Mouse (Mus musculus) forebrain, embryonic 15.5 days (tissue): ENCODE data around the gene Lmtk3. TPM values are rescaled to one million over a fixed set of nuclear protein-coding genes. Genes with fewer than 3 reads are reported as not detected.

Experiments
- ATAC-seq: fragments of 200-750 bp; cut with Nextera tagmentation; replicated peaks from 2 replicates; pipeline ENCODE4 v1.8.0; 2017; ENCODE audit warnings: mild to moderate bottlenecking, moderate TSS enrichment, moderate library complexity
- H3K27ac ChIP-seq: fragments of 300-500 bp; sonication (generic); replicated peaks from 2 replicates; pipeline ENCODE4 v1.5.1; 2015; ENCODE audit warnings: mild to moderate bottlenecking, inconsistent platforms
- H3K27me3 ChIP-seq: fragments of 300-500 bp; sonication (generic); 2 replicates; pipeline ENCODE4 v1.6.1; 2015; ENCODE audit warnings: inconsistent platforms
- H3K36me3 ChIP-seq: fragments of 300-500 bp; sonication (generic); 2 replicates; pipeline ENCODE4 v1.6.1; 2015; ENCODE audit warnings: mild to moderate bottlenecking, inconsistent platforms
- H3K4me1 ChIP-seq: fragments of 300-500 bp; sonication (generic); 2 replicates; pipeline ENCODE4 v1.6.1; 2015; ENCODE audit warnings: inconsistent platforms
- H3K4me2 ChIP-seq: fragments of 300-500 bp; sonication (generic); replicated peaks from 2 replicates; pipeline ENCODE4 v1.6.1; 2015; ENCODE audit warnings: mild to moderate bottlenecking, inconsistent platforms
- H3K4me3 ChIP-seq: fragments of 300-500 bp; sonication (generic); 2 replicates; pipeline ENCODE4 v1.5.1; 2015; ENCODE audit warnings: mild to moderate bottlenecking, inconsistent platforms
- H3K9ac ChIP-seq: fragments of 300-500 bp; sonication (generic); replicated peaks from 2 replicates; pipeline ENCODE4 v1.6.1; 2015; ENCODE audit warnings: mild to moderate bottlenecking, inconsistent platforms
- H3K9me3 ChIP-seq: fragments of 300-500 bp; sonication (generic); 2 replicates; pipeline ENCODE4 v1.6.1; 2016; ENCODE audit warnings: inconsistent platforms
- WGBS: fragments of 180-500 bp; shearing (Covaris S2); methylation state at CpG from one replicate; pipeline ENCODE4 v1.1.7; 2015; ENCODE audit warnings: mixed read lengths; 5-methylcytosine and 5-hydroxymethylcytosine counted together
- polyA plus RNA-seq: library from polyadenylated mRNA; unstranded; fragments of >200 nt; fragmentation: Nextera tagmentation; extraction: Ambion mirVana; gene quantifications from 2 replicates; pipeline ENCODE4 v1.2.1, GENCODE M21; 2015

Gene Lmtk3
- polyA plus RNA-seq, 1 experiment from 2014 or later, result 21.7 TPM

DNA sequence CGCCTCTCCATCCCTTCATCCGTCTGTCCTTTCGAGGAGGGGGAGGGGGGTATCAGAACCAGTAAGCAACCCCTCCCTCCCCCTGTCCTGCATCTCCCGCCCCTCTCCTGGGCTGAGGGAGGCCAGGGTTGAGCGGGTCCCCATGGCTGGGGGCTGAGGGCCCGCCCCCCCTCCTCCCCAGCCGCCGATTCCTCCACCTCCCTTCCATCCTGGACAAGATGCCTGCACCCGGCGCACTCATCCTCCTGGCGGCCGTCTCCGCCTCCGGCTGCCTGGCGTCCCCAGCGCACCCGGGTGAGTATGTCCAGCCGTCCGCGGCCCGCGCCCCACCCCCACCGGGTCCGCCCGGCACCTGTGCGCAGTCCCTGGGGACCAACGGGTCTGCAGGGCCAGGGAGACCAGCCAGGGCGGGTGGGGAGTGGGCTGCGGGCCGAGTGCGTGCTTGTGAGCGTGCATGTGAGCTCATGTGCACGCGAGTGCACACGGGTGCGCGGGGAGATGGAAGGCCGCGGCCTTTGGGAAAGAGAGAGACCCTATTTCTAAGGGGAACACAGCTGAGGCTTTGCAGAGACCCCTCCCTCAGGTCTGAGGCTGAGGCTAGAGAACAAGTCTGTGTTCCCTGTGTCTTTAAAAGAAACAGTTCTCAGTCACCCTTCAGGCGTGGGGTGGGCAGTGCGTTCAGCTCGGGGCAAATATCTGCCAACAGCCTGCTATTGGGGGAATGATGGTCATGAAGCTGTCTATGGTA is 2.0 kb downstream of the Lmtk3 start:
- under 1% methylated on average over 40 of the region's 42 CpGs for whole genome bisulfite sequencing

DNA sequence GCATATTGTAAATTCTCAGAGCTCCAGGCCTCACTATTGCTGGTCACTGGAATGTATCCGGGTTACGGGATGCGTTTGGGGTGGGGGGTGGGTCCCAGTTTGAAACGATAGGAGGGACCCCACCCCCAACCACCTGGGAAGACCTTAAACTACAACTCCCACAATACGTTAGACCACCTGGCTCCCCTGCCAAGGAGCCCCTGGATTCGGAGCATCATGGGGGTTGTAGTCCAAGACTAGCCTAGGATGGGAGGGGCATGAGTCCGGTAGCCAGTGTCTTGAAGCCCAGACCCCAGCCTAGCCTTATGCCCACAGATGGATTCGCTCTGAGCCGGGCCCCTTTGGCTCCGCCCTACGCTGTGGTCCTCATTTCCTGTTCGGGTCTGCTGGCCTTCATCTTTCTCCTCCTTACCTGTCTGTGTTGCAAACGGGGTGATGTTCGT is 2.6 kb downstream of the Lmtk3 start:
- peak overlapping the region; percentile 87 for H3K4me2 ChIP-seq
- H3K4me3 ChIP-seq, result peak overlapping the region; percentile 61
- ATAC-seq, result peak; percentile 41
- peaks cover 37% of the 10 kb centered on the region for H3K4me1 ChIP-seq
- H3K27ac ChIP-seq, result peak overlapping the region; percentile 99
- no peaks in the 10 kb centered on the region for H3K27me3 ChIP-seq
- H3K9ac ChIP-seq, result peak overlapping the region; percentile 95
- WGBS, result under 1% methylated on average over 14 of the region's 14 CpGs
- no peaks in the 10 kb centered on the region for H3K9me3 ChIP-seq
- H3K36me3 ChIP-seq, result peaks cover 36% of the 10 kb centered on the region

More for the DNA sequence above, 2.0 kb downstream of the Lmtk3 start:
- Histone ChIP-seq H3K9ac (peak overlapping the region; percentile 95), H3K9me3 (no peaks in the 10 kb centered on the region), H3K4me2 (peak overlapping the region; percentile 87), H3K27me3 (no peaks in the 10 kb centered on the region), H3K4me1 (peaks cover 37% of the 10 kb centered on the region), H3K36me3 (peaks cover 30% of the 10 kb centered on the region), H3K27ac (peak overlapping the region; percentile 99), H3K4me3 (peak overlapping the region; percentile 61)
- ATAC-seq, result peak; percentile 44

DNA sequence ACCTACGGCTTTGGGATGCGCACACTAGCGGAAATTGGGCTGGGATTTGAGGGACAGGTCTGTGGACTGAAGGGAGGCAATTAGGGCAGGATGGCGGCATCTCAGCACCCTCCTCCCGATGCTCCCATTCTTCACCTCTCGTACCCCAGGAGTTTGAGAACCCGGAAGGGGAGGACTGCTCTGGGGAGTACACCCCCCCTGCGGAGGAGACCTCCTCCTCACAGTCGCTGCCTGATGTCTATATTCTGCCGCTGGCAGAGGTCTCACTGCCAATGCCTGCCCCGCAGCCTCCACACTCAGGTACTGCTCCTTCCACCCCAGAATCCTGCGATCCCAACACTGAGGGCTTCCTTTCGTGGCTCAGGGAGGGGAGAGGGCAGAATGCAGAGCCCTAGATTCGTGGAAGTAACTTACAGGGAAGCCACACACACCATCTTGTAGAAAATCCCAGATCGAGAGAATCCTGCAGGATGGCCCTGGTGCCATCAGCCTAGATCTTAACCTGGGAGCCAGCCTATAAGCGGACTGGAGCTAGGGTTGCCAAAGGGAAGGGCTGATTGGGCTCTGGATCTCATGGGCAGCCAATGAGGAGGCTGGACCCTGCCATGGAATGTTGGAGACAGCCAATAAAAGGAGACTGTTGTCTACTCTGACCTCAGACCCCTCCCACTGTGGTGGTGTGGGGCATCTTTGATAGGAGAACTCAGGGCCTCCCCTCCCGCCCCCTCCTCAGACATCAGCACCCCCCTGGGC is 3.3 kb downstream of the Lmtk3 start:
- Histone ChIP-seq H3K36me3 (peaks cover 41% of the 10 kb centered on the region), H3K9ac (peak overlapping the region; percentile 95), H3K27me3 (no peaks in the 10 kb centered on the region), H3K4me3 (peak overlapping the region; percentile 61), H3K27ac (peak overlapping the region; percentile 99), H3K4me2 (peak overlapping the region; percentile 87), H3K9me3 (no peaks in the 10 kb centered on the region), H3K4me1 (peaks cover 37% of the 10 kb centered on the region)
- 0 out of 2 replicates have a peak, but pooled peaks have one; percentile 12 for ATAC-seq
- 9% methylated on average over 17 of the region's 17 CpGs for WGBS

DNA sequence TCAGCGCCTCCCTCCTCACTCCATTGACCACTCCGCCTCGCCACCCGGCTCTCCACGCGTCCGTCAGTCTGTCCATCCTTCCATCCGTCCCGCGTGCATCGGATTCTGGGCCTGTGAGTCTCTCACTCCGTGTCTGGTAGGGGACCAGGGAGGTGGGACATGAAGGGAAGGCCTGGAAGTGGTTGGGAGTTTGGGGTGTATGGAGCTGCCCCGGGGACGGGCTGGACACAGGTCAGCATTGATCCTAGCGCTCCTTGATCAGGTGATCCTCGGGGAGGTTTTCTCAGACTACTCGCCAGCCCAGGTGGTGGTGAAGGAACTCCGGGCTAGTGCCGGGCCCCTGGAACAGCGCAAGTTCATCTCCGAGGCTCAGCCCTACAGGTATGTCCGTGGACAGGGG is 4.1 kb downstream of the Lmtk3 start:
- H3K4me3 ChIP-seq, result peak overlapping the region; percentile 61; the same call in 1 of the 2 replicates
- H3K36me3 ChIP-seq, result peaks cover 49% of the 10 kb centered on the region
- 91% methylated on average over 22 of the region's 22 CpGs for WGBS

DNA sequence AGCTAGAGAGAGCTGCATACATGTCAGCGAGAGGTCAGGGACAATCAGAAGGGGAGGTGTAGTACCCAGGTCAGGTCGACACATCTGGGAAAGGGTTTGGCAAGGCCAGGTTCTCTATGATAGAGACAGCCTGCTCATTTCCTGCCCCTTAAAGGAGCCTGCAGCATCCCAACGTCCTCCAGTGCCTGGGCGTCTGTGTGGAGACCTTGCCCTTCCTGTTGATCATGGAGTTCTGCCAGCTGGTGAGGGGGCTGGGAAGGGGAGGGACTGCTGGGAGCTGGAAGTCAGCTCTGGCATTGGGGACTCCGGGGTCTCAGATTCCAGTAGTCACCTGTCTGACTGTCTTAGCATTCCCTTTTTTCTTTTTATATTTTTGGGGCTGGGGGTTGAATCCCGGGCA is 7.2 kb downstream of the Lmtk3 start:
- Histone ChIP-seq H3K27me3 (peaks cover 4% of the 10 kb centered on the region; the same call in 1 of the 2 replicates), H3K9me3 (no peaks in the 10 kb centered on the region), H3K9ac (no peak overlapping the region), H3K4me1 (peaks cover 22% of the 10 kb centered on the region), H3K4me2 (no peak overlapping the region), H3K27ac (no peak overlapping the region), H3K4me3 (no peak overlapping the region), H3K36me3 (peaks cover 80% of the 10 kb centered on the region)
- no peak for ATAC-seq
- 83% methylated on average over 6 of the region's 6 CpGs for WGBS

More for the DNA sequence above, 4.1 kb downstream of the Lmtk3 start:
- no peak overlapping the region for H3K27ac ChIP-seq
- H3K4me2 ChIP-seq, result peak overlapping the region; percentile 87; the same call in 1 of the 2 replicates
- peaks cover 37% of the 10 kb centered on the region for H3K4me1 ChIP-seq
- no peak for ATAC-seq
- H3K9me3 ChIP-seq, result no peaks in the 10 kb centered on the region
- H3K27me3 ChIP-seq, result no peaks in the 10 kb centered on the region
- H3K9ac ChIP-seq, result no peak overlapping the region

DNA sequence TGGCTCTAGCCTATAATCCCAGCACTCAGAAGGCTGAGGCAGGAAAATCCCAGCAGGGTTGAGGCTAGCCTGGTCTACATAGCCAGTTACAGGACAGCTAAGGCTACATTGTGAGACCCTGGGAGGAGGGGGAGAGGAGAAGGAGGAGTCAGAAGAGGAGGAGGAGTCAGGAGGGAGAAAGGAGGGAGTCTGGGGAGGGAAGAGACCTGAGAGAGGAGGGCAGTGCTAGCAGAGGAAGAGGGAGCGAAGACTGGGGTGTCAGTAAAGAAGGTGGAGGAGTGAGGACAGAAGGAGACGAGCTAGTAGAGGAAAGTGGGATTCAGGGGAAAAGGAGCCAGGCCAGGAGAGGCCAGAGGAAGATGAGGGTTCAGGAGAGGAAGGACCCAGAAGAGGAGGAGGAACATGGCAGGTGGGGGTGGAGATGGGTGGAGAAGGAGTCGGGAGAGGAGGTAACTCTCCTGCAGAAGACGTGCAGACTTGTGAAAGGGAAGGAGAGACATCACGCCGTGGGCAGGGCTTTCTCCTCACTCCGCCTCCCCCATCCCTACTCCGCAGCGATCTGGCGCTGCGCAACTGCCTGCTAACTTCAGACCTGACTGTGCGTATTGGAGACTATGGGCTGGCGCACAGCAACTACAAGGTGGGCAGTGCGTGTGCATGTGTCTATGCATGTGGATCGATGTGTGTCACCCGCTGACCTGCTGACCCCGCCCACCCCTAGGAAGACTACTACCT is 8.4 kb downstream of the Lmtk3 start:
- Histone ChIP-seq H3K4me2 (no peak overlapping the region), H3K27me3 (peaks cover 4% of the 10 kb centered on the region; the same call in 1 of the 2 replicates), H3K4me3 (no peak overlapping the region), H3K9me3 (no peaks in the 10 kb centered on the region), H3K36me3 (peaks cover 90% of the 10 kb centered on the region), H3K4me1 (peaks cover 14% of the 10 kb centered on the region), H3K27ac (no peak overlapping the region), H3K9ac (no peak overlapping the region)
- ATAC-seq, result no peak
- 70% methylated on average over 17 of the region's 17 CpGs for WGBS

DNA sequence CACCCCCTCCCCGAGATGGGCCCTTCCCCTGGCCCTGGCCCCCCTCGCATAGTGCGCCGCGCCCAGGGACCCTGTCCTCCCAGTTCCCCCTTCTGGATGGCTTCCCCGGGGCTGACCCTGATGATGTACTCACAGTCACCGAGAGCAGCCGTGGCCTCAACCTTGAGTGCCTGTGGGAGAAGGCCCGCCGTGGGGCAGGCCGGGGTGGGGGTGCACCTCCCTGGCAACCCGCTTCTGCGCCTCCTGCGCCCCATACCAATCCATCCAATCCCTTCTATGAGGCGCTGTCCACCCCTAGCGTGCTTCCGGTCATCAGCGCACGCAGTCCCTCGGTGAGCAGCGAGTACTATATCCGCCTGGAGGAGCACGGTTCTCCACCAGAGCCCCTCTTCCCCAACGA is 9.7 kb downstream of the Lmtk3 start:
- Histone ChIP-seq H3K36me3 (peaks cover 87% of the 10 kb centered on the region), H3K27me3 (peaks cover 4% of the 10 kb centered on the region; the same call in 1 of the 2 replicates), H3K4me3 (no peak overlapping the region), H3K27ac (no peak overlapping the region), H3K9me3 (no peaks in the 10 kb centered on the region), H3K9ac (no peak overlapping the region), H3K4me2 (no peak overlapping the region), H3K4me1 (peaks cover 15% of the 10 kb centered on the region)
- WGBS, result 89% methylated on average over 24 of the region's 24 CpGs
- ATAC-seq, result no peak

DNA sequence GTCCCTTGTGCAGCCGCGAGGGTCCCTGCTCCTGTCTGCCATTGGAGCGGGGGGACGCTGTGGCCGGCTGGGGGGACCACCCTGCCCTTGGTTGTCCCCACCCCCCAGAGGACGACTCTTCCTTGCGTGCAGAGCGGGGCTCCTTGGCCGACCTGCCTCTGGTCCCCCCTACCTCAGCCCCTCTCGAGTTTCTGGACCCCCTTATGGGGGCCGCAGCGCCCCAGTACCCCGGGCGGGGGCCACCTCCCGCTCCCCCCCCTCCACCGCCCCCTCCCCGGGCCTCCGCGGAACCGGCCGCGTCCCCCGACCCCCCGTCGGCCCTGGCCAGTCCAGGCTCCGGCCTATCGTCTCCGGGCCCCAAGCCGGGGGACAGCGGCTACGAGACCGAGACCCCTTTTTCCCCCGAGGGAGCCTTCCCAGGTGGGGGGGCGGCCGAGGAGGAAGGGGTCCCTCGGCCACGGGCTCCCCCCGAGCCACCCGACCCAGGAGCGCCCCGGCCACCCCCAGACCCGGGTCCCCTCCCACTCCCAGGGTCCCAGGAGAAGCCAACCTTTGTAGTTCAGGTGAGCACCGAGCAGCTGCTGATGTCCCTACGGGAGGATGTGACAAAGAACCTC is 10.5 kb downstream of the Lmtk3 start:
- no peak overlapping the region for H3K4me3 ChIP-seq
- no peak overlapping the region for H3K27ac ChIP-seq
- H3K36me3 ChIP-seq, result peaks cover 79% of the 10 kb centered on the region
- no peak overlapping the region for H3K4me2 ChIP-seq
- peaks cover 19% of the 10 kb centered on the region for H3K4me1 ChIP-seq
- no peak for ATAC-seq
- 90% methylated on average over 43 of the region's 44 CpGs for WGBS
- no peaks in the 10 kb centered on the region for H3K9me3 ChIP-seq
- no peak overlapping the region for H3K9ac ChIP-seq
- peaks cover 4% of the 10 kb centered on the region; the same call in 1 of the 2 replicates for H3K27me3 ChIP-seq

DNA sequence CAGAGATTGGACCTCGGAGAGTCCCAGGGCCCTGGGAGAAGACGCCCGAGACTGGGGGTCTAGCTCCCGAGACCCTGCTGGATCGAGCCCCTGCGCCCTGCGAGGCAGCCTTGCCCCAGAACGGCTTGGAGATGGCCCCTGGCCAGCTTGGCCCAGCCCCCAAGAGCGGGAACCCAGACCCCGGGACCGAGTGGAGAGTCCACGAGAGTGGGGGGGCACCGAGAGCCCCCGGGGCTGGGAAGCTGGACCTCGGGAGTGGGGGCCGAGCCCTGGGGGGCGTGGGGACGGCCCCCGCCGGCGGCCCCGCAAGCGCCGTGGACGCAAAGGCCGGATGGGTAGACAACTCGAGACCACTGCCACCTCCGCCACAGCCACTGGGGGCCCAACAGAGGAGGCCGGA is 11.4 kb downstream of the Lmtk3 start:
- no peaks in the 10 kb centered on the region for H3K9me3 ChIP-seq
- WGBS, result 93% methylated on average over 29 of the region's 29 CpGs
- peaks cover 4% of the 10 kb centered on the region; the same call in 1 of the 2 replicates for H3K27me3 ChIP-seq
- no peak overlapping the region for H3K9ac ChIP-seq
- H3K27ac ChIP-seq, result no peak overlapping the region
- peaks cover 70% of the 10 kb centered on the region for H3K36me3 ChIP-seq
- no peak overlapping the region for H3K4me2 ChIP-seq
- peaks cover 19% of the 10 kb centered on the region for H3K4me1 ChIP-seq
- H3K4me3 ChIP-seq, result no peak overlapping the region
- ATAC-seq, result no peak

DNA sequence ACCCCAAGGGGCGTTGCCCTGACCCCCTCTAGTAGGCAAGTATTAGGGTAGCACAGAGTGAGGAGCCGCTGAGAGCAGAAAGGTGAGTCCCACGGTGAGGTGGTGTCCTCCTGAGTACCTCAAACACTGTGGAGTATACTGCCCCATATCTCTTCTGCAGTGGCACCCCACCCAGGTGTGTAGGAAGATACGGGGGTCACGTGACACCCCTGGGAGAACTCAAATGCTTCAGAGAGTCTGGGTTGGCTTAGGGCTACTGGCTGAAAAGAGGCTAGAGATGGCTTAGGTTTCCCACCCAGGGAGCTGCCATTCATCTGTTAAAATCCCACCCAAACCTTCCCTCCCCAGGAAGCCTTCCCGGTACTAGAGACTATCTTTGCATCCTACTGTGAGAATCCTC is 13.4 kb downstream of the Lmtk3 start:
- Histone ChIP-seq H3K36me3 (peaks cover 64% of the 10 kb centered on the region), H3K4me3 (no peak overlapping the region), H3K4me2 (peak overlapping the region; percentile 38; the same call in 1 of the 2 replicates), H3K27me3 (peaks cover 4% of the 10 kb centered on the region; the same call in 1 of the 2 replicates), H3K9me3 (no peaks in the 10 kb centered on the region), H3K27ac (no peak overlapping the region), H3K9ac (0 out of 2 replicates have a peak overlapping the region, but pooled peaks have one; percentile 17), H3K4me1 (peaks cover 25% of the 10 kb centered on the region)
- 41% methylated on average over 6 of the region's 6 CpGs for WGBS
- no peak for ATAC-seq
